8 mouse cellular contexts compared by ENCODE assay signal in the genomic region with DNA sequence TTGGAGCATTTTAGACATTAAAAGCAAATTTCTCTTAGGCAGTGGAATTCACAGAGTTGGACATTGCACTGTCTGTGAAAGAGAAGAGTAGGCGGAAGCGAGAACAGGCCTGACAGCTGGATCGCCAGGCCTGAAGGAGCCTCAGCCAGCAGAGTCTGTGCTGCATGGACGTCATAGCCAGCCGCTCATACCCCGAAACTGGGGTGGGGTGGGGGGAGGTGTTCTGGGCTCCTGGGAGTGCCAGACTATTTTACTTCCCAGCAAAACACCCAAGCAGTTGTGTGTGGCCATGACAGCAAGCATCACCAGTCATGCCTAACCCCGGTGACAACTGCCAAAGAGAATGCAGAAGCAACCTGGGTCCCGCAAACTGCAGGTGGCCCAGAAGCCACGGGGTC. TPM values are rescaled to one million over a fixed set of nuclear protein-coding genes. Genes with fewer than 3 reads are reported as not detected.
DNase-seq lines count a peak whose midpoint lies in the region; ATAC-seq and TF ChIP-seq lines count a peak whose summit lies in the region.
"Had no signal": no experiment of that assay in that cellular context is flagged by ENCODE, and none has a peak within 500 bp of the region (broad histone marks: within the 10 kb centered on the region; RNA-seq: fewer than 3 reads in every experiment).

No protein-coding gene starts in this region.

- no peak overlapping the region for H3K4me2 ChIP-seq in midbrain, embryonic 11.5 days
- H3K4me2 ChIP-seq in heart, embryonic 14.5 days (ENCODE audit: low read length), result no peak overlapping the region
- no peak overlapping the region for H3K4me2 ChIP-seq in lung, postnatal 0 days (replicated peaks; ENCODE audit: low read depth, low read length)
- no peak overlapping the region for H3K4me2 ChIP-seq in neural tube, embryonic 15.5 days

- no peak overlapping the region for H3K9ac ChIP-seq in midbrain, embryonic 11.5 days (ENCODE audit: low read length)
- no peak overlapping the region for H3K9ac ChIP-seq in heart, embryonic 14.5 days (ENCODE audit: low read length)
- H3K9ac ChIP-seq in lung, postnatal 0 days (replicated peaks; ENCODE audit: low read depth), result no peak overlapping the region
- H3K9ac ChIP-seq in neural tube, embryonic 15.5 days (replicated peaks), result no peak overlapping the region

- H3K4me3 ChIP-seq in midbrain, embryonic 10.5 days, result no peak overlapping the region
- H3K4me3 ChIP-seq in midbrain, embryonic 11.5 days (ENCODE audit: low read depth, low read length), result no peak overlapping the region
- no peak overlapping the region for H3K4me3 ChIP-seq in heart, embryonic 14.5 days (ENCODE audit: control insufficient read depth in 1 of 2, insufficient read depth in 1 of 2, low read depth in 1 of 2, low read length in 2 of 2)
- no peak overlapping the region for H3K4me3 ChIP-seq in lung, postnatal 0 days (ENCODE audit: low read depth, low read length)
- H3K4me3 ChIP-seq in neural tube, embryonic 15.5 days (replicated peaks), result no peak overlapping the region

- H3K36me3 ChIP-seq in midbrain, embryonic 10.5 days, result no peaks in the 10 kb centered on the region
- no peaks in the 10 kb centered on the region for H3K36me3 ChIP-seq in midbrain, embryonic 11.5 days (ENCODE audit: control insufficient read depth, insufficient read depth, low read length)
- H3K36me3 ChIP-seq in heart, embryonic 14.5 days (ENCODE audit: control insufficient read depth, insufficient read depth, low read length), result no peaks in the 10 kb centered on the region
- no peaks in the 10 kb centered on the region for H3K36me3 ChIP-seq in lung, postnatal 0 days (ENCODE audit: insufficient read depth, low read length)
- no peaks in the 10 kb centered on the region for H3K36me3 ChIP-seq in neural tube, embryonic 15.5 days

- no peak for DNase-seq in midbrain, embryonic 10.5 days (ENCODE audit: low spot score)
- no peak for DNase-seq in midbrain, embryonic 11.5 days (ENCODE audit: low spot score, missing footprints)
- peak; percentile 37 for DNase-seq in lung, postnatal 0 days (ENCODE audit: low spot score)
- no peak for DNase-seq in cerebellum, adult 11 months
- DNase-seq in liver, result no peak
- DNase-seq: adrenal gland, adult 2 months had no signal

- peaks cover 32% of the 10 kb centered on the region for H3K4me1 ChIP-seq in midbrain, embryonic 10.5 days
- H3K4me1 ChIP-seq in midbrain, embryonic 11.5 days (ENCODE audit: control insufficient read depth, insufficient read depth, low read length), result peaks cover 3% of the 10 kb centered on the region
- H3K4me1 ChIP-seq in heart, embryonic 14.5 days (ENCODE audit: control insufficient read depth in 2 of 2, insufficient read depth in 2 of 2, low read length in 2 of 2), result peaks cover 2 to 4% of the 10 kb centered on the region in 2 experiments; a peak in 1 of 4 replicates
- peaks cover 4% of the 10 kb centered on the region; the same call in 1 of the 2 replicates for H3K4me1 ChIP-seq in lung, postnatal 0 days (ENCODE audit: insufficient read depth, low read depth, low read length)
- peaks cover 7% of the 10 kb centered on the region for H3K4me1 ChIP-seq in neural tube, embryonic 15.5 days

- ATAC-seq in midbrain, embryonic 11.5 days (ENCODE audit: low FRiP score), result no peak
- ATAC-seq in heart, embryonic 14.5 days (ENCODE audit: insufficient number of reproducible peaks, insufficient read depth, low FRiP score, low read depth), result no peak
- ATAC-seq in lung, postnatal 0 days, result peak; percentile 74
- no peak for ATAC-seq in neural tube, embryonic 15.5 days (ENCODE audit: low FRiP score)

- H3K27me3 ChIP-seq in midbrain, embryonic 10.5 days (ENCODE audit: low read depth, poor library complexity, severe bottlenecking), result peaks cover 12% of the 10 kb centered on the region; the same call in 1 of the 2 replicates
- H3K27me3 ChIP-seq in midbrain, embryonic 11.5 days (ENCODE audit: control insufficient read depth, insufficient read depth, low read length), result no peaks in the 10 kb centered on the region
- no peaks in the 10 kb centered on the region for H3K27me3 ChIP-seq in heart, embryonic 14.5 days (ENCODE audit: control insufficient read depth, insufficient read depth, low read length)
- no peaks in the 10 kb centered on the region for H3K27me3 ChIP-seq in lung, postnatal 0 days (replicated peaks; ENCODE audit: insufficient read depth, low read length)
- H3K27me3 ChIP-seq in neural tube, embryonic 15.5 days (replicated peaks), result no peaks in the 10 kb centered on the region

- no peak for TF ChIP-seq CTCF in lung, postnatal 0 days (IDR thresholded peaks at IDR 0.05)

- TF ChIP-seq EP300 in lung, postnatal 0 days (IDR thresholded peaks at IDR 0.05), result no peak

- 81% methylated on average over 9 of the region's 9 CpGs for WGBS in midbrain, embryonic 10.5 days
- 81% methylated on average over 9 of the region's 9 CpGs for WGBS in midbrain, embryonic 11.5 days
- WGBS in heart, embryonic 14.5 days, result 68% methylated on average over 9 of the region's 9 CpGs
- WGBS in lung, postnatal 0 days, result 69% methylated on average over 9 of the region's 9 CpGs
- WGBS in neural tube, embryonic 15.5 days, result 83% methylated on average over 9 of the region's 9 CpGs

- no peaks in the 10 kb centered on the region for H3K9me3 ChIP-seq in midbrain, embryonic 10.5 days (replicated peaks)
- H3K9me3 ChIP-seq in midbrain, embryonic 11.5 days (ENCODE audit: control insufficient read depth, low read length), result no peaks in the 10 kb centered on the region
- H3K9me3 ChIP-seq in heart, embryonic 14.5 days (ENCODE audit: control insufficient read depth, low read length), result no peaks in the 10 kb centered on the region
- no peaks in the 10 kb centered on the region for H3K9me3 ChIP-seq in lung, postnatal 0 days (ENCODE audit: low read length)
- H3K9me3 ChIP-seq in neural tube, embryonic 15.5 days (replicated peaks), result no peaks in the 10 kb centered on the region

- H3K27ac ChIP-seq in midbrain, embryonic 10.5 days (replicated peaks), result peak overlapping the region; percentile 30; the same call in 1 of the 2 replicates
- no peak overlapping the region for H3K27ac ChIP-seq in midbrain, embryonic 11.5 days (ENCODE audit: low read depth, low read length)
- peak overlapping the region; percentile 16 to 20; a peak in 1 of 4 replicates for H3K27ac ChIP-seq in heart, embryonic 14.5 days (replicated peaks in 1 of 2; ENCODE audit: control insufficient read depth in 1 of 2, insufficient read depth in 1 of 2, low read depth in 2 of 2, low read length in 2 of 2)
- no peak overlapping the region for H3K27ac ChIP-seq in lung, postnatal 0 days (ENCODE audit: low read length)
- no peak overlapping the region for H3K27ac ChIP-seq in neural tube, embryonic 15.5 days (replicated peaks)

RNA-seq across cellular contexts. Expression of gene Bcl7a, which starts 16.9 kb away (rescaled TPM):
- polyA plus RNA-seq in midbrain, embryonic 10.5 days (2016; fragmentation: Nextera tagmentation; extraction: Ambion mirVana), result 35.3 and 44.6 TPM in 2 replicates
- polyA plus RNA-seq in midbrain, embryonic 11.5 days (2014; fragmentation: Nextera tagmentation; extraction: Ambion mirVana), result 45.3 and 48.4 TPM in 2 replicates
- 12.1 and 12.8 TPM in 2 replicates for polyA plus RNA-seq in heart, embryonic 14.5 days (2014; fragmentation: Nextera tagmentation; extraction: Ambion mirVana)
- 7.7 and 7.9 TPM in 2 replicates for polyA plus RNA-seq in lung, postnatal 0 days (2015; fragmentation: Nextera tagmentation; extraction: Ambion mirVana)
- polyA plus RNA-seq in neural tube, embryonic 15.5 days (2015; fragmentation: Nextera tagmentation; extraction: Ambion mirVana), result 30.2 and 31.0 TPM in 2 replicates

Comparison
In these comparisons a context has a peak if more than half of its experiments do, and no peak if none do; other contexts are left out.
1. H3K27ac ChIP-seq: peak in midbrain, embryonic 10.5 days (single experiment) and heart, embryonic 14.5 days (2 of 2); none in midbrain, embryonic 11.5 days (single experiment), lung, postnatal 0 days (single experiment) and neural tube, embryonic 15.5 days (single experiment).